Mouse (Mus musculus) gastrocnemius, postnatal 4 days (tissue): ENCODE measurements around the gene Lyst. TPM values are rescaled to one million over a fixed set of nuclear protein-coding genes. Genes with fewer than 3 reads are reported as not detected.
"Not testable (repeated sequence)": the region's sequence is repeated elsewhere in the genome, so short reads cannot be mapped to it uniquely, and the experiment has no call there.

Experiments
- DNase-seq, 2 experiments: peaks; one replicate each; pipeline ENCODE4 v3.0.0; 2021 to 2022; ENCODE audit warnings: low spot score in 2 of 2, mixed read lengths in 2 of 2
- total RNA-seq, 2 experiments: library from RNA; stranded (reverse); gene quantifications; 2 replicates each; pipeline ENCODE4 v1.2.3; 2021

The Lyst gene
- total RNA-seq, 2 experiments from 2014 or later, result 13.7 to 16.4 TPM

- DNase-seq, result no peak
These were observed 190.1 kb downstream of the Lyst start for GRCm38 (mm10) chr13:13780271-13780670.

DNA sequence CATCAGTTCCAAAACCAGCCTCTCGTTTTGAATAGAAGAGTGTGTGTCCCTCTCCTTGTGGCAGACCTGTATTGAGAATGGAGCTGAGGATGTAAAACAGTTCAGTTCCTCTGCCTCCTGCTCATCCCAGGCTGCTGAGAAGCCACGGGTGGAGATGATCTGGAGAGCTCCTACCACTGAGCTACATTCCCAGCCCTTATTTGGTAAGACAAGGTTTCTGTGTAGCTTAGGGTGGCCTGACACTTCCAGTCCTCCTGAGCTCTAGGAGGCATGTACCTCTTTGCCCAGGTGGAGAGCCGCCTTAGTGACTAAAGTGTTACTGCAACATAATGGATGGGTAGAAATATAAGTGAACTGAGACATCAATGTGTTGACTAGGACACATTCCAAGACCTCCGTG, 190.8 kb downstream of the Lyst start:
- DNase-seq, result no peak

- no peak for DNase-seq
These were observed 193.1 kb downstream of the Lyst start for GRCm38 (mm10) chr13:13783296-13783695.

GRCm38 (mm10) chr13:13783894-13784419, 193.8 kb downstream of the Lyst start, which contains the start of gene Gng4:
Gene Gng4 (plus strand): TSS chr13:13784059.
- DNase-seq, result peak; percentile 22 to 30

GRCm38 (mm10) chr13:13784420-13784936, 194.3 kb downstream of the Lyst start:
- DNase-seq, result no peak

DNA sequence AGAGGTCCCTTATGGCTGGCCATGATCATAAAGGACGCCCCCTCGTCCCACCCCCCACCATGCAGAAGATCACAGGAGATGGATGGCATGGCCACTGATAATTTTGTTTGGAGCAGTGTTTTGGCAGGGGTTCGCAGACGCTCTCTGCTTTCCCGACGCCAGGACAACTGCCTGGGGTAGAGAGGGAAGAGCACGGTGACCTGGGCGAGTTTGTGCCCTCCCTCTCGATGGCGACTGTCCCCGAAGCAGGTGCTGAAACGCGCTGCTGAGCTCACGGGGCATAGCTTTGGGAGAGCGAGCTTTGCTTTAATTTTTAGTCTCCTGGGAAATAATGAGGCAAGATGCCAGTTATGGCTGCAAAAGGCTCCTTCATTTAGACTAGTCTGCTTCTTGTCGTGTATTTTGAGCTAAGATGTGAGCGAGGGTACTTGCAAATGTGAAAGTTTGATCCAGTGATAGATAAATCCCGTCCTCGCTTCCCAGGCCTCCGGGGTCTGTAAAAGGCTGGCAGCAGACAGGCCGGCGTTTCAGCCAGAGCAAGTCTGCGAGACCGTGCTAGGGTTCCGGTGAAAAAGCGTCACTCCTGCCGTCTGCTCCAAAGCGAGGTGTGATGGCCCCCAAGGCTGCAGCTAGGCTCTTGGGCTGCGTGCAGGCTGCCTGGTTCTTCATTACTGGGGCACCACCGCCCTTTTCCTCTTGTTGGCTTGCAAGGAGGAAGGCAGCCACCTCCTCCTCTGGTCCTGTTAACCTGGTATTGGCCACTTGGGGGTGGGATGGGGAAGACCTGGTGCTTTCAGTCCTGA, 195.0 kb downstream of the Lyst start:
- DNase-seq, result no peak

DNA sequence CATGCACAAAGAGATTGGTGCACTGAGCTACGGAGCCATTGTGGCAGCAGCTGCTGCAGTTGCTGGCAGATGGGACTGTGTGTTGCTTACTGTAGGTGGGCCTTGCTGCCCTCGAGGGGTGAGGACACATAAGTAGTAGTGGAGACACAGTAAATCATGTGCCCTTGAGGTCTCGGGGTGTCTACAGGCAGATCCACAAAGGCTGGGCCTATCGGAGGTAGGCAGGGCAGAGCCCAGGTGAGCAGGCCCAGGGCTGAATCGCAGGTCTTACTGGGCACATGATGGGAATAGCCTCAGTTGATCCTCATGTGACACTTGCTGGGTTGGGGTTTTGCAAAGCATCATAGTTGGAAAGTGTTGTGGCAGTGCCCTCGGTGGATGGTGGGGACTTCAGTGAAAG, 196.8 kb downstream of the Lyst start:
- DNase-seq, result no peak

- no peak for DNase-seq
These were observed 197.9 kb downstream of the Lyst start for GRCm38 (mm10) chr13:13788070-13788469.

DNA sequence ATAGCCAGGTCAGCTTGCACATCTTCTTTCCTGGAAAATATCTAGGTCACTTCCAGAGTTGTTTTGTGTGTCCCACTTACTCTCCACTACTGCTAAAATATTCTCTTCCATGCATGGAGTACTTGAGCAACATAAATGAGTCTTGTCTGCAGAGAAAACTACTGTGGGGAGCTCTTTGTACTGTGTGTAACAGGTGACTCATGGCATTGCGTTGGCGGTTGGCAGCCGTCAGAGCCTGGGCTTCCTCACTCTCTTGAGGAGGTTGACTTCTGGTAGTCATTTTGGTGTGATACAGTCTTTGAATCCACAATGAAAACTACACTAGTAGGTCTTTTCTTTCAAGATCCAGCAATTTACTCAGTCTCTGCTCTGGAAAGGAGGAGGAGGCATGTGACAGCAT, 201.8 kb downstream of the Lyst start:
- DNase-seq, result no peak

GRCm38 (mm10) chr13:13795166-13795832, 205.1 kb downstream of the Lyst start:
- no peak for DNase-seq

- no peak for DNase-seq
These were observed 205.9 kb downstream of the Lyst start for GRCm38 (mm10) chr13:13796082-13796481.

- not testable (repeated sequence) for DNase-seq
These were observed 207.6 kb downstream of the Lyst start for GRCm38 (mm10) chr13:13797816-13798215.

DNA sequence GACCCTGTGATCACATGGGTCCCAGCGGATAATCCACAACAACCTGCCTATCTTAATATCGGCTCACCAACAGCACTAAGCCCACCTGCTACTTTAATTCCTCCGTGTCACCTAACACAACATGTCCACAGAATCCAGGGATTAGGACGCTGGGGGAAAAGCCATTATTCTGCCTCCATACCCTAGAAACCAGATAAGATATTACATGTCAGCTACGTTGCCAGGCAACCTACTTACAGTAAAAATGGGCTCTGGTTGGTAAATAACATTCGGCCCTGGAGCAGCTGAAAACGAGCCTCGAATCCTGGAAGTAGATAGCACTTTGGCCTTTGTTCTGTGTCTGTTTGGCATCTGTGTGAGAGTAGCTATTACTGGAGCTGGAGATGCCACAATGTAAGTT, 208.6 kb downstream of the Lyst start:
- DNase-seq, result no peak

DNA sequence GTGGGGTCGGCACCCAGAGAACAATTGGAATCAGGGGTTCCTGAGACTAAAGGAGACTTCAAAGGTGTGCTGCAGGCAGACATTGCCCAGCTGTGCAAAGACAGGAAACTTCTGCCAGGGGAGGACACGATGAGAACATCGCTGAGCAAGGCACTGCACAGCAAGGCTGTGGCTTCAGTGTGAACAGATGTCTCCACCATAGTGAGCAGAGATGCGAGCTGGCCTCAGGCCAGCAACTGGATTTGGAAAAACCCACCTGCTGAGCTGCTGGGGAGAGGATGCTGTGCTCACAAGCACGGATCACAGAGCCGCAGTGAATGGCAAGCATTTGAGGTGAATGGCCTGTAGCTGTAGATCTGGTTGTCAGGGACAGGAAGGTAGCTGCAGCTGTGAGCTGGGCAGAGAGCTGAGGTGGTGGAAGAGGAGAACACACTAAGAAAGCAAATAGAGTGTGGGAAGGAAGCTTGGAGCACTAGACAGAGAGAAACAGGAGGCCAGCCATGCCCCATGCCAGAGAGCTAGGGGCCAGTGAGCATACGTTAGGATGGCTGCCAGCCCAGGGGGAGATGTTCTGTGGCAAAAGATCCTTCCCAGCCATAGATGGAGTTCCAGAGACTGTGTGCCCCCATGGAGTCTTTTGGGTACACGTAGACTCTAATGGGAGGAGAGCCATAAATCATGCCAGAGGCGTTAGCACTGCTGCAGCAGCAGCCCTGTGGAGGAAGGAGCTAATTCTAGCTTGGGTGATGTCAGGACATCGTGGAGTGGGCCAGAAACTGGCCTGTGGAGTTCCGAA, 218.3 kb downstream of the Lyst start:
- no peak for DNase-seq

DNA sequence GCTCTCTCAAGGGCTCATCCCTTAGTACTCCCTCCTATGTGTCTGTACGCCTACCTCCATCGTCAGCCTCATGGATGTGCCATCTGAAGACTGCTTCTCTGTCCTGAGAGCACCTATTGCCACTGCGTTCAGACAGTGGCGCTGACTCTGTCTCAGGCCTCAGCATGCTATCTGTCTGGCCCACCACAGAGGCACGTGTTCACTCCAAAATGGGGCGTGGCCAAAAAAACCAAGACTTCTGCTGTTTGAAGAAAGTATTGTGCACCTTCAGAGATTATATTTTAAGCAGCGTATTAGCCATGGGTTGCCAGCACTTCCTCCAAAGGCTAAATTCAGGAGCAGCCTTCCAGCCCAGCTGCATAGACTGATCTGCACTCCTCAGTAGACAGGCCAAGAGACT, 220.7 kb downstream of the Lyst start:
- DNase-seq, result no peak

DNA sequence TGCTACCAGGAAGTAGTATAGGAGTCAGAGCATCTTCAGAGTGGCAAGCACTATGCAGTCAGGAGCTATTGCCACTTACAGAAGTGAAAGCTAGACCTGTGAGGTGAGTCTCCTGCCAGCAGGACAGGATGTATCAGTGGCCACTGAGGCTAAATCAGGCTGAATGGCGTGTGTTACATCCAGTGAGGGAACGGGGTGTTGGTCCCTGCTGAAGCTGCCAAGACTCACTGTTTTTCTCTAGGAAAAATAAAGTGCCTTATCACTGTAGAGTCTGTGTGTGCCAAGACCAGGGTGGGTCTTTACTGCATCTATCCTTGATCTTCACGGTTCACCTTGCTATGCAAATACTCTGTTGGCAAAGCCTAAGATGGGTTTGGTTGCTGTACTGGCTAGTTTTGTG, 228.5 kb downstream of the Lyst start:
- no peak for DNase-seq

DNA sequence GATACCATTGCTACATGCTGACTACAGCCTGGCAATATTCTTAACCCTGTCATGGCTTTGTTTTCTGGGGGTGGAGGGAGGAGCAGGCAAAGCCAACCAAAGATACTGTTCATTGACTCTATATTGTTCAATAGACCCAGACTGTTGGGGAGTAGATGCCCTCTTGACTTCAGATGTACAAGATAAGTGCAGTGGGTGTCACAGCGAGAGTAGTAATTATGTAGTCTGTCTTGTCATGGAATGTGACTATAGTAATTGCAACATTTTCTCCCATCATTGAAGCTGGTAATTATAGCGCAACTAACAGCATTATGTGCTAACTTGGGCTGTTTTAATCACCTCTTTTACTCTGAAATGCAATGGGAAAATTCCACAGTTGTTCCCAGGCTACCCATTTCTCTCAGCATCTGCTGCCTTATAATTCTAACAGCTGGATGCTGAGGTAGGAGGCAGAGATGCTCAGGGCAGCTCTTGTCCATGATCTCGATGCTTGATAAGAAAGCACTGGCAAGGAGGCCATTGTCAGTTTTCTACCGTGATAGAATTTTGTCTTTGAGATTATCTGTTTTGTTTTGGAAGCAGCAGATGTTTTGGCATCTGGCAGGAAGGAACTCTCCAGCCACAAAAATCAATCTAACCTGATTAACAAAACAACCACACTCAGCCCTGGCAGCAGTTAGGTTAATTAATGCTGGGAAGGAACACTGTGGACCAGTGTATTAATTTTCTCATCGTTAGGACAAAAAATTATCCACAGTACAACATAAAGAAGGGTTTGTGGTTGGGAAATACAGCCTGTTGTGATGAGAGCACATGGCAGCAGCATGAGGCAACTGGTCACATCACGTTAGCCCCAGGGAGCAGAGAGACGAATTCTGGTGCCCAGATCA, 230.3 kb downstream of the Lyst start:
- DNase-seq, result no peak

GRCm38 (mm10) chr13:13824946-13825345, 234.7 kb downstream of the Lyst start:
- DNase-seq, result no peak

DNA sequence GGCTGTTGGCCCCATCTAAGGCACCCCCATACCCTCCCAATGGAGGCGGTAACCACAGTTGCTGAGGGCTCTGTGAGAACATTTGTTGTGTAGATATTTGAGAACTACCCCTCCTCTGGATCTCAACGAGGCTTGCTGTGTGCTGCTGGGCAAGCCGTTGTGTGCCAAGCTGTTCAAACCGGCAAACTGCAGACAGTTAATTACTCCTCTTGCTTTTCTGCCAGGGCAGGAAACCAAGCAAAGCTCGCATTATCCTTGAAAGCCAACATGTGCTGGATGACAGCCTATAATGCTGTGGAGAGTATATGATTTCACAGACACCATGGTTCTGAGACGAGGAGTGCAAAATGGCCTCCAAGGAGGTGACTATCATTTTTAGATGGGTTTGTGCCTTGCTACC, 236.3 kb downstream of the Lyst start:
- DNase-seq, result no peak

DNA sequence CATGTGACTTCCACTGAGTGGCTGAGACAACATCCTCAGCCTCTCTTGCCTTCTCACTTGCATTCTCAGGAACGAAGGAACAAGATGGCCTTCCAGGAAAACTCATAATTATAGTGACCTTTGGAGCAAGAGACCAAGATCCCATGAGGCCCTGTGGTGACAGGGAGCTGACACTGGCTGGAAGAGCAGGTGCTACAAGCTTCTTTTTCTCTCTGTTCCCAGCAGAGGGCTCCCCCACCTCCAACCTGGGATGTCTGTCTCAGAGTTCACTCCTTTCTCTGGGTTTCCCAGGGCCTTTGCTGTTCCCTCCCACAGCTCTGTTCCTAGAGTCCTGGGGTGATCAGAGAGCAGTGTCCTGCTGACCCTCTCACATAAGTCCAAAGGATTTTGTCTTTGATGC, 237.9 kb downstream of the Lyst start:
- no peak for DNase-seq
